Mouse (Mus musculus): ENCODE results near the gene Them7.

- no peak for TF ChIP-seq CTCF (IDR thresholded peaks at IDR 0.05; ENCODE audit: low read depth, low read length)
- no peak for TF ChIP-seq POLR2A (IDR thresholded peaks at IDR 0.05; ENCODE audit: insufficient read depth, low read length)
Measured at GRCm38 (mm10) chr2:105400558-105400957, 176.4 kb downstream of the Them7 start.

All from ES-Bruce4 (cell line).